Comparison of ENCODE assay signal across 13 mouse cellular contexts in the genomic region with DNA sequence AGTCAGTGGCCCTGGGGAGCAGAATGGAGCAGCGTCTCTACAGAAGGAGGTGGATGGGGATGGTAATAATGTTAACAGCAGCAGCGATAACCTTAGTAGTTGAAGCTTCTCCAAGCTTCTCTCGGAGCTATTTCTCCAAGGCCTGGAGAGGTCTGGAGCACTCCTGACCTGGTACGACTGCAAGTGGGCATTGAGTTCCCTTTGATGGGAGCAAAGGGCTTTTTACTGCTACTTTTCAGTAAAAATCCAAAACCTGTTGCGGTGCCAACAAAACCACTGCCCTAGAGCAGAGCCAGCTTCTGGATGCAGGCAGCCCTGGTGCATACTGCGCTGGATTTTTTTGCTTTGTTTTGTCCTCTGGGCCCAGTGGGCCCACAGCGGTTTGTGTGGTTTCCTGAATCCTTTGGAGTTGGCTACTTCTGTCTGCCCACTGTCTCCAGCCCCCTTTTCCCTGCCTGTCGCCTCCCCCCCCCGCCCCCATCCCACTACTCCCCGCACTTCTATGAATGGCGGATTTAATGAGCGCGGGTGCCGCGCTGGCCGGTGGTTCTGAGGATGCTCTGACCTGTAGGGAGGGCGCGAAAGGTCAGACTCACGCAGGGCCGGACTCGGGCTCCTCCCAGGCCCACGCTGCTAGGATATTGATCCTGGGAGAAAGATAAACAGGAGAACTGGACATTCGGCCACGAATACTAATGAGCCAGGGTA. TPM values are rescaled to one million over a fixed set of nuclear protein-coding genes. Genes with fewer than 3 reads are reported as not detected.
DNase-seq lines count a peak whose midpoint lies in the region; ATAC-seq lines count a peak whose summit lies in the region.
"Had no signal": no experiment of that assay in that cellular context is flagged by ENCODE, and none has a peak within 500 bp of the region (broad histone marks: within the 10 kb centered on the region; RNA-seq: fewer than 3 reads in every experiment).

No protein-coding gene starts in this region.

- intact Hi-C loops in left cerebral cortex, postnatal 4 days (cut with DNase I): loop anchor here (5.0 kb wide), 1 partner anchor 392 kb away; no protein-coding TSS in a partner anchor
- intact Hi-C loops in heart, postnatal 36 days (cut with DNase I): loop anchor here (5.0 kb wide), 1 partner anchor 47 kb away; a partner anchor contains a TSS
- intact Hi-C loops in gastrocnemius, postnatal 36 days (cut with DNase I): no loop called here

- peak; percentile 49 for ATAC-seq in forebrain, embryonic 11.5 days (replicated peaks; ENCODE audit: low FRiP score)
- peak; percentile 25 for ATAC-seq in limb, embryonic 13.5 days (ENCODE audit: low FRiP score, low read depth)
- ATAC-seq in neural tube, embryonic 15.5 days (ENCODE audit: low FRiP score): peak; percentile 45

- H3K9ac ChIP-seq in forebrain, embryonic 11.5 days (ENCODE audit: low read length): peak overlapping the region; percentile 52
- 0 out of 2 replicates have a peak overlapping the region, but pooled peaks have one; percentile 19 for H3K9ac ChIP-seq in limb, embryonic 13.5 days
- no peak overlapping the region for H3K9ac ChIP-seq in neural tube, embryonic 15.5 days (replicated peaks)
- H3K9ac ChIP-seq: heart, embryonic 15.5 days; lung, embryonic 15.5 days had no signal

- H3K4me3 ChIP-seq in forebrain, embryonic 11.5 days (ENCODE audit: low read depth, low read length): peak overlapping the region; percentile 11; the same call in 1 of the 2 replicates
- H3K4me3 ChIP-seq in limb, embryonic 13.5 days: peak overlapping the region; percentile 19; the same call in 1 of the 2 replicates
- H3K4me3 ChIP-seq in neural tube, embryonic 15.5 days (replicated peaks): no peak overlapping the region
- H3K4me3 ChIP-seq: erythroblast, embryonic 14.5 days; heart, embryonic 15.5 days; lung, embryonic 15.5 days had no signal

- H3K36me3 ChIP-seq in forebrain, embryonic 11.5 days (ENCODE audit: control insufficient read depth, insufficient read depth, low read length): no peaks in the 10 kb centered on the region
- no peaks in the 10 kb centered on the region for H3K36me3 ChIP-seq in limb, embryonic 13.5 days
- H3K36me3 ChIP-seq in neural tube, embryonic 15.5 days: no peaks in the 10 kb centered on the region
- H3K36me3 ChIP-seq: heart, embryonic 15.5 days; lung, embryonic 15.5 days had no signal

- peak overlapping the region; percentile 42 for H3K4me2 ChIP-seq in forebrain, embryonic 11.5 days (ENCODE audit: low read depth, low read length, severe bottlenecking)
- H3K4me2 ChIP-seq in limb, embryonic 13.5 days (replicated peaks): peak overlapping the region; percentile 55
- peak overlapping the region; percentile 31 for H3K4me2 ChIP-seq in neural tube, embryonic 15.5 days
- H3K4me2 ChIP-seq: heart, embryonic 15.5 days; lung, embryonic 15.5 days had no signal

- DNase-seq in left cerebral cortex, postnatal 4 days: peak; percentile 66
- DNase-seq in left cerebral cortex, adult 18-20 months (ENCODE audit: low spot score in 2 of 2): no peak
- peak; percentile 72 for DNase-seq in forebrain, embryonic 11.5 days (ENCODE audit: low spot score)
- DNase-seq in heart, postnatal 36 days: no peak
- DNase-seq in gastrocnemius, postnatal 36 days: no peak
- no peak for DNase-seq in urinary bladder, postnatal 4 days (ENCODE audit: low spot score in 2 of 2)
- DNase-seq: thymus, adult 18-20 months had no signal

- H3K27ac ChIP-seq in forebrain, embryonic 11.5 days (ENCODE audit: low read depth, low read length): peak overlapping the region; percentile 39; the same call in 1 of the 2 replicates
- no peak overlapping the region for H3K27ac ChIP-seq in limb, embryonic 13.5 days
- H3K27ac ChIP-seq in neural tube, embryonic 15.5 days (replicated peaks): peak overlapping the region; percentile 7; the same call in 1 of the 2 replicates
- H3K27ac ChIP-seq: heart, embryonic 15.5 days; lung, embryonic 15.5 days had no signal

- peaks cover 39% of the 10 kb centered on the region for H3K27me3 ChIP-seq in forebrain, embryonic 11.5 days (ENCODE audit: control insufficient read depth, insufficient read depth, low read length)
- H3K27me3 ChIP-seq in limb, embryonic 13.5 days: peaks cover 77% of the 10 kb centered on the region
- peaks cover 78% of the 10 kb centered on the region for H3K27me3 ChIP-seq in neural tube, embryonic 15.5 days (replicated peaks)

- H3K9me3 ChIP-seq in forebrain, embryonic 11.5 days (ENCODE audit: control insufficient read depth, low read length): no peaks in the 10 kb centered on the region
- H3K9me3 ChIP-seq in limb, embryonic 13.5 days: no peaks in the 10 kb centered on the region
- no peaks in the 10 kb centered on the region for H3K9me3 ChIP-seq in neural tube, embryonic 15.5 days (replicated peaks)
- H3K9me3 ChIP-seq: heart, embryonic 15.5 days; lung, embryonic 15.5 days had no signal

- under 1% methylated on average over 23 of the region's 24 CpGs for WGBS in forebrain, embryonic 11.5 days
- WGBS in limb, embryonic 13.5 days: 2% methylated on average over 24 of the region's 24 CpGs
- WGBS in neural tube, embryonic 15.5 days: 2% methylated on average over 23 of the region's 24 CpGs

- H3K4me1 ChIP-seq in forebrain, embryonic 11.5 days (replicated peaks; ENCODE audit: control insufficient read depth, insufficient read depth, low read length): peaks cover 22% of the 10 kb centered on the region
- peaks cover 33% of the 10 kb centered on the region for H3K4me1 ChIP-seq in limb, embryonic 13.5 days
- 0 out of 2 replicates have a peak, but pooled peaks cover 4% of the 10 kb centered on the region for H3K4me1 ChIP-seq in neural tube, embryonic 15.5 days
- H3K4me1 ChIP-seq: heart, embryonic 15.5 days; lung, embryonic 15.5 days had no signal

RNA-seq across cellular contexts. Expression of a gene that starts 5.4 kb away (rescaled TPM):
- total RNA-seq in left cerebral cortex, postnatal 4 days (2021): under 1 TPM in 1 of 2 experiments, not detected in 1; 0.40 TPM
- total RNA-seq in left cerebral cortex, adult 18-20 months (2021): not detected
- 0.29 and 0.48 TPM in 2 replicates for polyA plus RNA-seq in forebrain, embryonic 11.5 days (2014; fragmentation: Nextera tagmentation; extraction: Ambion mirVana)
- not detected in 2 replicates for polyA plus RNA-seq in limb, embryonic 13.5 days (2015; fragmentation: Nextera tagmentation; extraction: Ambion mirVana)
- 0.23 and 0.27 TPM in 2 replicates for polyA plus RNA-seq in neural tube, embryonic 15.5 days (2015; fragmentation: Nextera tagmentation; extraction: Ambion mirVana)
- not detected for total RNA-seq in heart, postnatal 36 days (2021)
- total RNA-seq in gastrocnemius, postnatal 36 days (2021): not detected
- total RNA-seq: adrenal gland, adult 18-20 months had no signal
- polyA plus RNA-seq: erythroblast, embryonic 14.5 days; heart, embryonic 15.5 days; lung, embryonic 15.5 days had no signal

RNA-seq across cellular contexts. Expression of a gene that starts 9.8 kb away (rescaled TPM):
- total RNA-seq in left cerebral cortex, postnatal 4 days (2021): 10 to 100 TPM; 22.4 to 24.1 TPM
- total RNA-seq in left cerebral cortex, adult 18-20 months (2021): 10 to 100 TPM; 19.0 to 20.2 TPM
- 10.3 and 11.4 TPM in 2 replicates for polyA plus RNA-seq in forebrain, embryonic 11.5 days (2014; fragmentation: Nextera tagmentation; extraction: Ambion mirVana)
- polyA plus RNA-seq in limb, embryonic 13.5 days (2015; fragmentation: Nextera tagmentation; extraction: Ambion mirVana): 2.8 and 3.2 TPM in 2 replicates
- 5.1 and 6.8 TPM in 2 replicates for polyA plus RNA-seq in neural tube, embryonic 15.5 days (2015; fragmentation: Nextera tagmentation; extraction: Ambion mirVana)
- total RNA-seq in heart, postnatal 36 days (2021): not detected
- total RNA-seq in gastrocnemius, postnatal 36 days (2021): not detected
- total RNA-seq: adrenal gland, adult 18-20 months had no signal
- polyA plus RNA-seq: erythroblast, embryonic 14.5 days; heart, embryonic 15.5 days; lung, embryonic 15.5 days had no signal

RNA-seq across cellular contexts. Expression of a gene that starts 19.5 kb away (rescaled TPM):
- 1 to 10 TPM; 3.9 to 5.1 TPM for total RNA-seq in left cerebral cortex, postnatal 4 days (2021)
- total RNA-seq in left cerebral cortex, adult 18-20 months (2021): 1 to 10 TPM; 3.0 to 4.0 TPM
- 28.6 and 30.0 TPM in 2 replicates for polyA plus RNA-seq in forebrain, embryonic 11.5 days (2014; fragmentation: Nextera tagmentation; extraction: Ambion mirVana)
- polyA plus RNA-seq in limb, embryonic 13.5 days (2015; fragmentation: Nextera tagmentation; extraction: Ambion mirVana): 2.3 and 2.6 TPM in 2 replicates
- polyA plus RNA-seq in neural tube, embryonic 15.5 days (2015; fragmentation: Nextera tagmentation; extraction: Ambion mirVana): 3.9 and 6.2 TPM in 2 replicates
- not detected for total RNA-seq in heart, postnatal 36 days (2021)
- not detected for total RNA-seq in gastrocnemius, postnatal 36 days (2021)
- total RNA-seq: adrenal gland, adult 18-20 months had no signal
- polyA plus RNA-seq: lung, embryonic 15.5 days had no signal

RNA-seq across cellular contexts. Expression of a gene that starts 34.1 kb away (rescaled TPM):
- under 1 TPM; 0.28 to 0.50 TPM for total RNA-seq in left cerebral cortex, postnatal 4 days (2021)
- total RNA-seq in left cerebral cortex, adult 18-20 months (2021): under 1 TPM; 0.28 to 0.35 TPM
- 1.7 and 2.4 TPM in 2 replicates for polyA plus RNA-seq in forebrain, embryonic 11.5 days (2014; fragmentation: Nextera tagmentation; extraction: Ambion mirVana)
- 0.18 and 0.37 TPM in 2 replicates for polyA plus RNA-seq in limb, embryonic 13.5 days (2015; fragmentation: Nextera tagmentation; extraction: Ambion mirVana)
- polyA plus RNA-seq in neural tube, embryonic 15.5 days (2015; fragmentation: Nextera tagmentation; extraction: Ambion mirVana): 0.14 and 0.60 TPM in 2 replicates
- not detected for total RNA-seq in heart, postnatal 36 days (2021)
- total RNA-seq in gastrocnemius, postnatal 36 days (2021): not detected
- total RNA-seq: adrenal gland, adult 18-20 months had no signal
- polyA plus RNA-seq: erythroblast, embryonic 14.5 days; heart, embryonic 15.5 days; lung, embryonic 15.5 days had no signal

RNA-seq across cellular contexts. Expression of a gene that starts 49.1 kb away (rescaled TPM):
- total RNA-seq in left cerebral cortex, postnatal 4 days (2021): 10 to 100 TPM; 26.1 to 29.5 TPM
- 10 to 100 TPM; 38.9 to 42.5 TPM for total RNA-seq in left cerebral cortex, adult 18-20 months (2021)
- 34.9 and 39.6 TPM in 2 replicates for polyA plus RNA-seq in forebrain, embryonic 11.5 days (2014; fragmentation: Nextera tagmentation; extraction: Ambion mirVana)
- polyA plus RNA-seq in limb, embryonic 13.5 days (2015; fragmentation: Nextera tagmentation; extraction: Ambion mirVana): 26.9 and 28.3 TPM in 2 replicates
- 27.5 and 28.1 TPM in 2 replicates for polyA plus RNA-seq in neural tube, embryonic 15.5 days (2015; fragmentation: Nextera tagmentation; extraction: Ambion mirVana)
- 10 to 100 TPM; 89.7 to 93.4 TPM for total RNA-seq in heart, postnatal 36 days (2021)
- total RNA-seq in gastrocnemius, postnatal 36 days (2021): 10 to 100 TPM; 42.3 to 42.5 TPM

Comparison
In these comparisons a context has a peak if more than half of its experiments do, and no peak if none do; other contexts are left out.
1. DNase-seq: peak in left cerebral cortex, postnatal 4 days (single experiment) and forebrain, embryonic 11.5 days (single experiment); none in left cerebral cortex, adult 18-20 months (0 of 2), heart, postnatal 36 days (0 of 2), gastrocnemius, postnatal 36 days (0 of 2) and urinary bladder, postnatal 4 days (0 of 2).
2. RNA of a gene that starts 9.8 kb away (total RNA-seq): 22.4 to 24.1 TPM in left cerebral cortex, postnatal 4 days and 19.0 to 20.2 TPM in left cerebral cortex, adult 18-20 months; not detected in heart, postnatal 36 days and not detected in gastrocnemius, postnatal 36 days; every median in the first group is over 10 times any median in the second.
3. RNA of a gene that starts 19.5 kb away (total RNA-seq): 3.9 to 5.1 TPM in left cerebral cortex, postnatal 4 days and 3.0 to 4.0 TPM in left cerebral cortex, adult 18-20 months; not detected in heart, postnatal 36 days and not detected in gastrocnemius, postnatal 36 days; every median in the first group is over 4 times any median in the second.
4. Peak in every context shown above with its lines, with median percentiles within 50 percentile points of each other: ATAC-seq and H3K4me2 ChIP-seq.